Mouse (Mus musculus) ES-Bruce4 (cell line): ENCODE measurements at regions not wholly inside any gene's neighbourhood (a gene's known extent, or its start where the extent isn't known, plus 50 kb on each side); places are given as distances from the start of the nearest gene placed in this dataset.
A peak's percentile ranks its signal among the peaks of the same experiment; 100 is the strongest.

ENCODE experiments used
- H3K27ac ChIP-seq: 2 replicates; pipeline ENCODE4 v1.5.1; 2012; ENCODE audit warnings: low read length, inconsistent platforms; ENCODE audit not compliant: insufficient read depth
- H3K27me3 ChIP-seq: 2 replicates; pipeline ENCODE4 v1.6.1; 2012; ENCODE audit warnings: mild to moderate bottlenecking, low read length, inconsistent platforms; ENCODE audit not compliant: control insufficient read depth, poor library complexity, insufficient read depth, severe bottlenecking
- H3K36me3 ChIP-seq: 2 replicates; pipeline ENCODE4 v1.6.1; 2012; ENCODE audit warnings: inconsistent platforms, mild to moderate bottlenecking, low read length, moderate library complexity; ENCODE audit not compliant: control insufficient read depth, poor library complexity, insufficient read depth, severe bottlenecking
- H3K4me1 ChIP-seq: one replicate; pipeline ENCODE4 v1.8.1; 2011; ENCODE audit warnings: low read length; ENCODE audit not compliant: control insufficient read depth, insufficient read depth
- H3K4me3 ChIP-seq: 2 replicates; pipeline ENCODE4 v1.5.1; 2011; ENCODE audit warnings: low read depth, mild to moderate bottlenecking, low read length
- H3K9ac ChIP-seq: 2 replicates; pipeline ENCODE4 v1.6.1; 2012; ENCODE audit warnings: low read depth, mild to moderate bottlenecking, inconsistent platforms; ENCODE audit not compliant: poor library complexity, severe bottlenecking
- H3K9me3 ChIP-seq: replicated peaks from 2 replicates; pipeline ENCODE4 v1.6.1; 2012; ENCODE audit warnings: mild to moderate bottlenecking, low read length, inconsistent platforms; ENCODE audit not compliant: control insufficient read depth, poor library complexity, insufficient read depth, severe bottlenecking
- CTCF ChIP-seq: IDR thresholded peaks from one replicate; pipeline ENCODE4 v1.8.1; 2011; ENCODE audit warnings: low read depth, low read length
- EP300 ChIP-seq: IDR thresholded peaks from 2 replicates; pipeline ENCODE4 v1.6.1; 2011; ENCODE audit warnings: low read depth, low read length; ENCODE audit not compliant: insufficient read depth
- POLR2A ChIP-seq: IDR thresholded peaks from one replicate; pipeline ENCODE4 v1.8.1; 2011; ENCODE audit warnings: low read length; ENCODE audit not compliant: insufficient read depth

GRCm38 (mm10) chr13:107923129-107924114, 120.8 kb upstream of the Smim15 start:
- Histone ChIP-seq H3K9ac (no peak overlapping the region), H3K4me3 (no peak overlapping the region), H3K4me1 (no peaks in the 10 kb centered on the region), H3K27ac (no peak overlapping the region), H3K27me3 (no peaks in the 10 kb centered on the region), H3K36me3 (no peaks in the 10 kb centered on the region), H3K9me3 (no peaks in the 10 kb centered on the region)
- TF ChIP-seq POLR2A (no peak), EP300 (no peak), CTCF (no peak)

- peak; percentile 63 for TF ChIP-seq EP300
- no peak for TF ChIP-seq CTCF
- Histone ChIP-seq H3K4me3 (no peak overlapping the region), H3K27me3 (no peaks in the 10 kb centered on the region; the same call in 1 of the 2 replicates), H3K9ac (no peak overlapping the region), H3K36me3 (no peaks in the 10 kb centered on the region), H3K27ac (peak overlapping the region; percentile 20; the same call in 1 of the 2 replicates), H3K9me3 (no peaks in the 10 kb centered on the region), H3K4me1 (no peaks in the 10 kb centered on the region)
These were observed 124.8 kb upstream of the Smim15 start for GRCm38 (mm10) chr13:107919403-107919802.

- no peak for TF ChIP-seq CTCF
- TF ChIP-seq EP300: no peak
- no peak for TF ChIP-seq POLR2A
- Histone ChIP-seq H3K9ac (no peak overlapping the region), H3K4me1 (no peaks in the 10 kb centered on the region)
These were observed 125.8 kb upstream of the Smim15 start for GRCm38 (mm10) chr13:107918478-107918877.

GRCm38 (mm10) chr13:107918065-107918464, 126.2 kb upstream of the Smim15 start:
- H3K4me3 ChIP-seq: no peak overlapping the region
- TF ChIP-seq EP300: no peak
- no peak for TF ChIP-seq CTCF
- no peak for TF ChIP-seq POLR2A
- H3K27me3 ChIP-seq: no peaks in the 10 kb centered on the region; the same call in 1 of the 2 replicates
- H3K9me3 ChIP-seq: no peaks in the 10 kb centered on the region
- H3K4me1 ChIP-seq: no peaks in the 10 kb centered on the region
- H3K36me3 ChIP-seq: no peaks in the 10 kb centered on the region
- H3K9ac ChIP-seq: no peak overlapping the region
- H3K27ac ChIP-seq: no peak overlapping the region

More at GRCm38 (mm10) chr13:107918478-107918877, 125.8 kb upstream of the Smim15 start:
- no peak overlapping the region for H3K27ac ChIP-seq
- no peaks in the 10 kb centered on the region for H3K9me3 ChIP-seq
- H3K4me3 ChIP-seq: no peak overlapping the region
- no peaks in the 10 kb centered on the region; the same call in 1 of the 2 replicates for H3K27me3 ChIP-seq
- H3K36me3 ChIP-seq: no peaks in the 10 kb centered on the region

DNA sequence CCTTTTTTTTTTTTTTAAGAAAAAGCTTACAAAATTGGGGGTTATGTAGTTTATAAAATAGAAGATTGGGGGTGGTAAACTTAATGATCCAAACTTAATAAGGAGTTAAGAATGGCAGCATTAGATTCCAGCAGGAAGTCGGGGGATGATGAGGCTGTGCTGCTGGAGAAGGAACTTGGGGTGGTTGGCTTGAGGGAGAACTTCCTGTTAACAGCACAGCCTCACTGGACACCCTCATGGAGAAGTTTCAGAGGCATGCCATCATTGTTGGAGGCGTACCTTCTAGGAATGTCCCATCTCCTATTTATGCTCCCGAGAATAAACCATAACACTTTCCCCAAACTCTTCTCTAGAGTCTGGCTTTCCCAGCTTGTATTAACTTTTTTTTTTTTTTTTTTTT, 126.7 kb upstream of the Smim15 start:
- no peak for TF ChIP-seq EP300
- TF ChIP-seq POLR2A: no peak
- no peak for TF ChIP-seq CTCF
- Histone ChIP-seq H3K36me3 (no peaks in the 10 kb centered on the region), H3K27me3 (no peaks in the 10 kb centered on the region; the same call in 1 of the 2 replicates), H3K27ac (no peak overlapping the region), H3K4me1 (no peaks in the 10 kb centered on the region), H3K9me3 (no peaks in the 10 kb centered on the region), H3K4me3 (no peak overlapping the region), H3K9ac (no peak overlapping the region)

- Histone ChIP-seq H3K27me3 (no peaks in the 10 kb centered on the region; the same call in 1 of the 2 replicates), H3K4me1 (peaks cover 2% of the 10 kb centered on the region), H3K9ac (no peak overlapping the region), H3K36me3 (no peaks in the 10 kb centered on the region), H3K4me3 (no peak overlapping the region), H3K27ac (no peak overlapping the region), H3K9me3 (no peaks in the 10 kb centered on the region)
- no peak for TF ChIP-seq EP300
- no peak for TF ChIP-seq CTCF
- TF ChIP-seq POLR2A: no peak
These were observed 134.1 kb upstream of the Smim15 start for GRCm38 (mm10) chr13:107910125-107910524.
